Mouse (Mus musculus): Measurements from ENCODE around the gene Qsox1. TPM values are rescaled to one million over a fixed set of nuclear protein-coding genes. Genes with fewer than 3 reads are reported as not detected.

Gene Qsox1
- polyA plus RNA-seq, 1 experiment from 2014 or later: 22.6 TPM

- no peak overlapping the region for H3K9ac ChIP-seq
- no peaks in the 10 kb centered on the region for H3K4me1 ChIP-seq
- 87% methylated on average over 4 of the region's 4 CpGs for WGBS
- no peak overlapping the region for H3K4me2 ChIP-seq
- H3K9me3 ChIP-seq: no peaks in the 10 kb centered on the region
- no peak overlapping the region for H3K27ac ChIP-seq
- ATAC-seq (replicated peaks): no peak
- H3K27me3 ChIP-seq (replicated peaks): no peaks in the 10 kb centered on the region
- no peak overlapping the region for H3K4me3 ChIP-seq
- H3K36me3 ChIP-seq (replicated peaks): no peaks in the 10 kb centered on the region
These were observed 13.4 kb upstream of the Qsox1 start for GRCm38 (mm10) chr1:155825940-155826716.

GRCm38 (mm10) chr1:155820646-155821045, 8.0 kb upstream of the Qsox1 start:
- Histone ChIP-seq H3K9ac (no peak overlapping the region), H3K4me1 (no peaks in the 10 kb centered on the region)
- WGBS: 85% methylated on average over 5 of the region's 5 CpGs

GRCm38 (mm10) chr1:155816167-155816566, 3.5 kb upstream of the Qsox1 start:
- no peaks in the 10 kb centered on the region for H3K36me3 ChIP-seq (replicated peaks)
- no peak overlapping the region for H3K27ac ChIP-seq
- no peaks in the 10 kb centered on the region for H3K27me3 ChIP-seq (replicated peaks)
- H3K4me2 ChIP-seq: no peak overlapping the region
- H3K4me1 ChIP-seq: peaks cover 10% of the 10 kb centered on the region
- H3K9me3 ChIP-seq: no peaks in the 10 kb centered on the region
- no peak overlapping the region for H3K4me3 ChIP-seq
- WGBS: 63% methylated on average over 2 of the region's 2 CpGs
- no peak for ATAC-seq (replicated peaks)
- H3K9ac ChIP-seq: no peak overlapping the region

More at GRCm38 (mm10) chr1:155820646-155821045, 8.0 kb upstream of the Qsox1 start:
- ATAC-seq (replicated peaks): no peak
- no peaks in the 10 kb centered on the region for H3K9me3 ChIP-seq
- no peaks in the 10 kb centered on the region for H3K27me3 ChIP-seq (replicated peaks)
- H3K27ac ChIP-seq: no peak overlapping the region
- H3K4me3 ChIP-seq: no peak overlapping the region
- H3K4me2 ChIP-seq: no peak overlapping the region
- H3K36me3 ChIP-seq (replicated peaks): no peaks in the 10 kb centered on the region

GRCm38 (mm10) chr1:155811995-155812580, 601 bp downstream of the Qsox1 start:
- Histone ChIP-seq H3K4me2 (peak overlapping the region; percentile 61), H3K4me3 (peak overlapping the region; percentile 55), H3K36me3 (replicated peaks) (no peaks in the 10 kb centered on the region), H3K27me3 (replicated peaks) (no peaks in the 10 kb centered on the region), H3K9me3 (no peaks in the 10 kb centered on the region), H3K27ac (peak overlapping the region; percentile 50; the same call in 1 of the 2 replicates), H3K4me1 (peaks cover 15% of the 10 kb centered on the region), H3K9ac (peak overlapping the region; percentile 62)
- 4% methylated on average over 22 of the region's 22 CpGs for WGBS
- peak; percentile 68 for ATAC-seq (replicated peaks)

- H3K36me3 ChIP-seq (replicated peaks): no peaks in the 10 kb centered on the region
- no peaks in the 10 kb centered on the region for H3K27me3 ChIP-seq (replicated peaks)
- WGBS: 68% methylated on average over 7 of the region's 7 CpGs
- no peak for ATAC-seq (replicated peaks)
- no peak overlapping the region for H3K4me2 ChIP-seq
- H3K27ac ChIP-seq: no peak overlapping the region
- no peak overlapping the region for H3K9ac ChIP-seq
- H3K4me1 ChIP-seq: peaks cover 15% of the 10 kb centered on the region
- no peak overlapping the region for H3K4me3 ChIP-seq
- H3K9me3 ChIP-seq: no peaks in the 10 kb centered on the region
These were observed 2.1 kb downstream of the Qsox1 start for GRCm38 (mm10) chr1:155810616-155811015.

- no peak for ATAC-seq (replicated peaks)
- Histone ChIP-seq H3K27me3 (replicated peaks) (no peaks in the 10 kb centered on the region), H3K4me1 (peaks cover 15% of the 10 kb centered on the region), H3K9me3 (no peaks in the 10 kb centered on the region), H3K9ac (no peak overlapping the region), H3K4me2 (no peak overlapping the region), H3K4me3 (no peak overlapping the region), H3K36me3 (replicated peaks) (no peaks in the 10 kb centered on the region), H3K27ac (no peak overlapping the region)
- WGBS: 67% methylated on average over 10 of the region's 10 CpGs
These were observed 2.8 kb downstream of the Qsox1 start for GRCm38 (mm10) chr1:155809706-155810442.

- Histone ChIP-seq H3K9ac (no peak overlapping the region), H3K4me2 (no peak overlapping the region)
- no peak for ATAC-seq (replicated peaks)
These were observed 4.4 kb downstream of the Qsox1 start for GRCm38 (mm10) chr1:155808261-155808660.

GRCm38 (mm10) chr1:155805607-155806006, 7.1 kb downstream of the Qsox1 start:
- no peak overlapping the region for H3K4me2 ChIP-seq
- peaks cover 2% of the 10 kb centered on the region; the same call in 1 of the 2 replicates for H3K36me3 ChIP-seq (replicated peaks)
- H3K27ac ChIP-seq: no peak overlapping the region
- WGBS: 93% methylated on average over 9 of the region's 9 CpGs
- H3K27me3 ChIP-seq (replicated peaks): no peaks in the 10 kb centered on the region
- ATAC-seq (replicated peaks): no peak
- H3K4me1 ChIP-seq: peaks cover 3% of the 10 kb centered on the region; the same call in 1 of the 2 replicates
- H3K9ac ChIP-seq: no peak overlapping the region
- H3K9me3 ChIP-seq: no peaks in the 10 kb centered on the region
- no peak overlapping the region for H3K4me3 ChIP-seq

More at GRCm38 (mm10) chr1:155808261-155808660, 4.4 kb downstream of the Qsox1 start:
- Histone ChIP-seq H3K4me3 (no peak overlapping the region), H3K4me1 (peaks cover 13% of the 10 kb centered on the region), H3K27ac (no peak overlapping the region), H3K36me3 (replicated peaks) (no peaks in the 10 kb centered on the region; the same call in 1 of the 2 replicates), H3K9me3 (no peaks in the 10 kb centered on the region), H3K27me3 (replicated peaks) (no peaks in the 10 kb centered on the region)
- 92% methylated on average over 4 of the region's 4 CpGs for WGBS

- Histone ChIP-seq H3K27ac (no peak overlapping the region), H3K9ac (no peak overlapping the region), H3K36me3 (replicated peaks) (peaks cover 2% of the 10 kb centered on the region; the same call in 1 of the 2 replicates), H3K4me2 (no peak overlapping the region), H3K9me3 (no peaks in the 10 kb centered on the region), H3K4me1 (no peaks in the 10 kb centered on the region), H3K27me3 (replicated peaks) (no peaks in the 10 kb centered on the region), H3K4me3 (no peak overlapping the region)
- ATAC-seq (replicated peaks): no peak
- 91% methylated on average over 11 of the region's 11 CpGs for WGBS
These were observed 11.4 kb downstream of the Qsox1 start for GRCm38 (mm10) chr1:155801014-155801991.

- no peak overlapping the region for H3K4me2 ChIP-seq
- ATAC-seq (replicated peaks): no peak
- no peak overlapping the region for H3K27ac ChIP-seq
- H3K27me3 ChIP-seq (replicated peaks): no peaks in the 10 kb centered on the region
- H3K4me3 ChIP-seq: no peak overlapping the region
- H3K9ac ChIP-seq: no peak overlapping the region
- no peaks in the 10 kb centered on the region for H3K9me3 ChIP-seq
- 91% methylated on average over 4 of the region's 4 CpGs for WGBS
- H3K36me3 ChIP-seq (replicated peaks): peaks cover 2% of the 10 kb centered on the region; the same call in 1 of the 2 replicates
- H3K4me1 ChIP-seq: no peaks in the 10 kb centered on the region
These were observed 14.7 kb downstream of the Qsox1 start for GRCm38 (mm10) chr1:155798000-155798399.

GRCm38 (mm10) chr1:155797425-155797824, 15.3 kb downstream of the Qsox1 start:
- WGBS: 77% methylated on average over 4 of the region's 4 CpGs
- no peak for ATAC-seq (replicated peaks)

More at GRCm38 (mm10) chr1:155797425-155797824, 15.3 kb downstream of the Qsox1 start:
- no peak overlapping the region for H3K4me3 ChIP-seq
- H3K27me3 ChIP-seq (replicated peaks): no peaks in the 10 kb centered on the region
- H3K9ac ChIP-seq: no peak overlapping the region
- 0 out of 2 replicates have a peak, but pooled peaks cover under 1% of the 10 kb centered on the region for H3K36me3 ChIP-seq (replicated peaks)
- no peak overlapping the region for H3K27ac ChIP-seq
- no peak overlapping the region for H3K4me2 ChIP-seq
- H3K4me1 ChIP-seq: no peaks in the 10 kb centered on the region
- no peaks in the 10 kb centered on the region for H3K9me3 ChIP-seq

All from midbrain, embryonic 15.5 days (tissue).